Mouse (Mus musculus): ENCODE results near the gene Gm45521. TPM values are rescaled to one million over a fixed set of nuclear protein-coding genes. Genes with fewer than 3 reads are reported as not detected.
A peak's percentile ranks its signal among the peaks of the same experiment; 100 is the strongest.

The Gm45521 gene
- polyA plus RNA-seq, 1 experiment from 2014 or later, result 0.22 TPM

GRCm38 (mm10) chr14:7991108-7991776 lies 34.2 kb downstream of the Gm45521 start:
- no peaks in the 10 kb centered on the region for H3K9me3 ChIP-seq
- no peak overlapping the region for H3K4me3 ChIP-seq
- H3K27me3 ChIP-seq (ENCODE audit: poor library complexity, severe bottlenecking), result no peaks in the 10 kb centered on the region
- DNase-seq (ENCODE audit: extremely low spot score, low spot score), result no peak
- H3K4me1 ChIP-seq, result peaks cover 7% of the 10 kb centered on the region
- no peak overlapping the region for H3K27ac ChIP-seq
- 86% methylated on average over 5 of the region's 5 CpGs for WGBS
- H3K36me3 ChIP-seq (replicated peaks), result no peaks in the 10 kb centered on the region

- Histone ChIP-seq H3K9me3 (no peaks in the 10 kb centered on the region), H3K27ac (no peak overlapping the region), H3K4me3 (no peak overlapping the region), H3K27me3 (ENCODE audit: poor library complexity, severe bottlenecking) (no peaks in the 10 kb centered on the region), H3K36me3 (replicated peaks) (no peaks in the 10 kb centered on the region), H3K4me1 (peaks cover 9% of the 10 kb centered on the region)
- WGBS, result 82% methylated on average over 6 of the region's 6 CpGs
- DNase-seq (ENCODE audit: extremely low spot score, low spot score), result no peak
Measured at GRCm38 (mm10) chr14:7992158-7992557, 35.1 kb downstream of the Gm45521 start.

- WGBS, result 73% methylated on average over 8 of the region's 8 CpGs
- no peak for DNase-seq (ENCODE audit: extremely low spot score, low spot score)
Measured at GRCm38 (mm10) chr14:7994271-7994767, 37.2 kb downstream of the Gm45521 start, which contains the start of gene Dnase1l3. Gene Dnase1l3, minus strand, starts transcription at chr14:7994573.

GRCm38 (mm10) chr14:7997255-7997696 lies 40.2 kb downstream of the Gm45521 start:
- Histone ChIP-seq H3K4me3 (peak overlapping the region; percentile 42), H3K27me3 (ENCODE audit: poor library complexity, severe bottlenecking) (peaks cover 38% of the 10 kb centered on the region), H3K36me3 (replicated peaks) (no peaks in the 10 kb centered on the region), H3K4me1 (peaks cover 12% of the 10 kb centered on the region), H3K27ac (peak overlapping the region; percentile 72; the same call in 1 of the 2 replicates), H3K9me3 (no peaks in the 10 kb centered on the region)
- DNase-seq (ENCODE audit: extremely low spot score, low spot score), result peak; percentile 88
- 3% methylated on average over 15 of the region's 15 CpGs for WGBS

More at GRCm38 (mm10) chr14:7994271-7994767, 37.2 kb downstream of the Gm45521 start, which contains the start of gene Dnase1l3:
- Histone ChIP-seq H3K4me3 (no peak within 1 kb of the TSS), H3K27ac (no peak within 1 kb of the TSS), H3K4me1 (peaks cover 11% of the 10 kb centered on the region), H3K9me3 (no peaks in the 10 kb centered on the region), H3K27me3 (ENCODE audit: poor library complexity, severe bottlenecking) (peaks cover 8% of the 10 kb centered on the region), H3K36me3 (replicated peaks) (no peaks in the 10 kb centered on the region)

- no peak overlapping the region for H3K4me3 ChIP-seq
- no peaks in the 10 kb centered on the region for H3K9me3 ChIP-seq
- peaks cover 29% of the 10 kb centered on the region for H3K4me1 ChIP-seq
- no peaks in the 10 kb centered on the region for H3K36me3 ChIP-seq (replicated peaks)
- peaks cover 49% of the 10 kb centered on the region for H3K27me3 ChIP-seq (ENCODE audit: poor library complexity, severe bottlenecking)
- H3K27ac ChIP-seq, result no peak overlapping the region
- 83% methylated on average over 3 of the region's 3 CpGs for WGBS
- no peak for DNase-seq (ENCODE audit: extremely low spot score, low spot score)
Measured at GRCm38 (mm10) chr14:7999030-7999429, 41.9 kb downstream of the Gm45521 start.

- Histone ChIP-seq H3K4me1 (peaks cover 33% of the 10 kb centered on the region), H3K4me3 (no peak overlapping the region), H3K27me3 (ENCODE audit: poor library complexity, severe bottlenecking) (peaks cover 53% of the 10 kb centered on the region), H3K27ac (no peak overlapping the region), H3K9me3 (no peaks in the 10 kb centered on the region), H3K36me3 (replicated peaks) (no peaks in the 10 kb centered on the region)
- DNase-seq (ENCODE audit: extremely low spot score, low spot score), result no peak
- 85% methylated on average over 5 of the region's 5 CpGs for WGBS
Measured at GRCm38 (mm10) chr14:7999435-7999834, 42.3 kb downstream of the Gm45521 start.

- WGBS, result 87% methylated on average over 5 of the region's 5 CpGs
- DNase-seq (ENCODE audit: extremely low spot score, low spot score), result no peak
- no peaks in the 10 kb centered on the region for H3K9me3 ChIP-seq
- H3K4me3 ChIP-seq, result no peak overlapping the region
- H3K4me1 ChIP-seq, result peaks cover 33% of the 10 kb centered on the region
- H3K36me3 ChIP-seq (replicated peaks), result no peaks in the 10 kb centered on the region
- no peak overlapping the region for H3K27ac ChIP-seq
- H3K27me3 ChIP-seq (ENCODE audit: poor library complexity, severe bottlenecking), result peaks cover 53% of the 10 kb centered on the region
Measured at GRCm38 (mm10) chr14:8000247-8000646, 43.2 kb downstream of the Gm45521 start.

GRCm38 (mm10) chr14:8000831-8001685 lies 44.0 kb downstream of the Gm45521 start:
- 28% methylated on average over 17 of the region's 17 CpGs for WGBS
- Histone ChIP-seq H3K27me3 (ENCODE audit: poor library complexity, severe bottlenecking) (peaks cover 53% of the 10 kb centered on the region), H3K4me1 (peaks cover 33% of the 10 kb centered on the region), H3K27ac (no peak overlapping the region), H3K4me3 (no peak overlapping the region), H3K9me3 (no peaks in the 10 kb centered on the region), H3K36me3 (replicated peaks) (no peaks in the 10 kb centered on the region)
- DNase-seq (ENCODE audit: extremely low spot score, low spot score), result no peak

- H3K4me3 ChIP-seq, result peak within 1 kb of the TSS; percentile 67
- H3K4me1 ChIP-seq, result peaks cover 29% of the 10 kb centered on the region
- WGBS, result 2% methylated on average over 38 of the region's 38 CpGs
- DNase-seq (ENCODE audit: extremely low spot score, low spot score), result peak; percentile 87
- peaks cover 53% of the 10 kb centered on the region for H3K27me3 ChIP-seq (ENCODE audit: poor library complexity, severe bottlenecking)
- no peaks in the 10 kb centered on the region for H3K9me3 ChIP-seq
- no peaks in the 10 kb centered on the region for H3K36me3 ChIP-seq (replicated peaks)
- H3K27ac ChIP-seq, result peak within 1 kb of the TSS; percentile 84
Measured at GRCm38 (mm10) chr14:8002432-8003092, 45.5 kb downstream of the Gm45521 start, which contains the start of gene Abhd6. Gene Abhd6, plus strand, starts transcription at chr14:8002902.

GRCm38 (mm10) chr14:8003093-8003670 lies 46.1 kb downstream of the Gm45521 start:
- no peaks in the 10 kb centered on the region for H3K9me3 ChIP-seq
- DNase-seq (ENCODE audit: extremely low spot score, low spot score), result no peak
- H3K27me3 ChIP-seq (ENCODE audit: poor library complexity, severe bottlenecking), result peaks cover 53% of the 10 kb centered on the region
- WGBS, result 2% methylated on average over 23 of the region's 23 CpGs
- no peaks in the 10 kb centered on the region for H3K36me3 ChIP-seq (replicated peaks)
- peaks cover 29% of the 10 kb centered on the region for H3K4me1 ChIP-seq
- H3K27ac ChIP-seq, result peak overlapping the region; percentile 84
- H3K4me3 ChIP-seq, result peak overlapping the region; percentile 67

- Histone ChIP-seq H3K36me3 (replicated peaks) (no peaks in the 10 kb centered on the region), H3K4me1 (peaks cover 29% of the 10 kb centered on the region), H3K27ac (peak overlapping the region; percentile 84), H3K27me3 (ENCODE audit: poor library complexity, severe bottlenecking) (peaks cover 48% of the 10 kb centered on the region), H3K9me3 (no peaks in the 10 kb centered on the region), H3K4me3 (peak overlapping the region; percentile 67)
- WGBS, result 53% methylated on average over 18 of the region's 18 CpGs
- DNase-seq (ENCODE audit: extremely low spot score, low spot score), result no peak
Measured at GRCm38 (mm10) chr14:8003727-8004670, 46.9 kb downstream of the Gm45521 start.

All from forebrain, embryonic 10.5 days (tissue).